Mouse (Mus musculus): ENCODE measurements around the gene Slc26a6. TPM values are rescaled to one million over a fixed set of nuclear protein-coding genes. Genes with fewer than 3 reads are reported as not detected.

The Slc26a6 gene
- polyA plus RNA-seq (2012; rRNA removed), result 22.6 and 24.0 TPM in 2 replicates

DNA sequence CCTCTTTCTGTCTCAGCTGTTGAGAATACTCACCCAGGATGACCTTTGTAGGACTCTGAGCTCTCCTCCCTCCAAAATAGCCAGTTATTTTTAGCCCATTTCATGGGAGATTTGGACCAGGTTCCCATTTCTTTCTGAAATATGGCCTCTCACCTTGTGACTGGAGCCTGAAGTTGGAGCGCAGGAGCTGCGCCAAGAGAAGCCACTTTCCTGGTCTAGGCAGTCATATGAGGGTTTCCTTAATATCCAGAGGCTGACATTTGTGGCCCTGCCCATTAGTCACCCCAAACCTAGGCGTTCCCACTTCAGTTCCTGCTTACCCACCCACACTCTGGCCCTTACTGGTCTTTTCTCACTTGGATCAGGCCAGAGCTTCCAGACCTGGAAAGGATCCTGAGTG, at the start of gene Slc26a6:
Gene Slc26a6 (plus strand): TSS at position 308 of the 400 bp plus-strand sequence.

GRCm38 (mm10) chr9:108808163-108808665, 44.9 kb upstream of the Slc26a6 start, which contains the start of gene Nckipsd:
Gene Nckipsd, plus strand, starts transcription at chr9:108808368.

GRCm38 (mm10) chr9:108825820-108826699, 27.0 kb upstream of the Slc26a6 start, which contains the start of gene Celsr3:
Gene Celsr3, plus strand, starts transcription at chr9:108826320.

DNA sequence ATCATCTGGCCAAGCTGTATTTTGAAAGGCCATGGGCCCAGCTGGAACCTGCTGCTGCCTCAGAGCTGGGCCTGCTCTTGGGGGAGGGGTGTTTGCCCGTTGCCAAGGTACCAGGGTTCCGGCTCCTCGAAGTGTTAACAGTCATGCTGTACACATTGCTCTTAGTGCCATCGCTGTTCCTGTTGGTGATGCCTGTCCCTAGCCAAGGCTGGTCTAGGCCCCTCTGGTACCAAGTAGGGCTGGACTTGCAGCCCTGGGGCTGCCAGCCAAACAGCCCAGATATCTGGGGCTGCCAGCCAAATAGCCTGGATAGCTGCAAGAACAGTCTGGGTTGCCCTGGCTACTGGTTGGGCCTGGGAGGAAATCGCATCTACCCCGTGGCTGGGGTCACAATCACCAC, 61.4 kb downstream of the Slc26a6 start, which contains the start of gene Tmem89:
Gene Tmem89 (plus strand): TSS at position 129 of the 400 bp plus-strand sequence.

DNA sequence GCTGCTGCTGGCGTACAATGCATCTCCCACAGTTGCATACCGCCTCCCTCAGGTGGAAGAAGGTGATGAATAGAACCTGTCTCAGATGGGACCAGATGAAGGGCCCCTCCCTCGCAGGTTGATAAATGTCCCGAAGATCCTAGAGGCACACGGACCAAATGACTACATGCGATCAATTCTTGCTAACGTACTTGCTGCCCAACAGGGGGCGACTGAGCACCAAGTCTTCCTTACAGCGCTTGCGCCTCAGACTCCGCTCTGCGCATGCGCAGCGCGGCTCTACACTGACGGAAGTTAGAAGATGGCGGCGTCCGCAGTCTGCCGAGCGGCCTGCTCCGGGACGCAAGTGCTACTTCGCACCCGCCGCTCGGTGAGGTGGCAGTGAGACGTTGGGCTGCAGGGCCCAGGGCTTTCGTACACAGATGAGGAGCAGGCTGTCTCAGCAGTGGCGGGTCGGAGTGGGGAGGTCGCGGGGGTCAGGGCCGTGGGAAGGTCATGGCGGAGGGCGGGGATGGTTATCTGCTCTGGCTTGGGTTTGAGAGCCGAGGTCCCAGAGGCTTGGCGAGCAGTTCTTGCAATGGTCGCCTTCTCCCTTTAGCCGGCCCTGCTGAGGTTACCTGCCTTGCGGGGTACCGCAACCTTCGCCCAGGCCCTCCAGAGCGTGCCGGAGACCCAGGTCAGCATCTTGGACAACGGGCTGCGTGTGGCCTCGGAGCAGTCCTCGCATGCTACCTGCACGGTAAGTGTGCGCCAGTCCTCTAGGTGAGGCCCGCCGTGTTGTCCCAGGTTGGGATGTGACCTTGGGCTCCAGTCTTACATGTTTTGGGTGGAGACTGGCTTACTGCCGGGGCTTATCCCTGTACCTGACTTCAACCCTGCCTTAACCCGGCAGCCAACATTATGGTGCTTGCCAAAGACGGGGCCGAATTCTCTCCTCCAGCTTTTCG, 83.6 kb downstream of the Slc26a6 start, which contains the start of gene Uqcrc1:
Gene Uqcrc1 (plus strand): TSS at position 216 of the 947 bp plus-strand sequence.

GRCm38 (mm10) chr9:108953081-108953636, 100.1 kb downstream of the Slc26a6 start, which contains the start of gene Col7a1:
Gene Col7a1, plus strand, starts transcription at chr9:108953586.

Other genes with a start within 250 kb of the Slc26a6 start
- gene Arih2, start 203.9 kb upstream of the Slc26a6 start, polyA plus RNA-seq (2012; rRNA removed), result 42.5 and 42.6 TPM in 2 replicates
- gene Slc25a20, start 191.2 kb upstream of the Slc26a6 start, polyA plus RNA-seq (2012; rRNA removed), result 22.7 and 22.8 TPM in 2 replicates
- 35.0 and 38.6 TPM in 2 replicates for gene Prkar2a, start 164.0 kb upstream of the Slc26a6 start, polyA plus RNA-seq (2012; rRNA removed)
- 376 and 384 TPM in 2 replicates for gene Ip6k2, start 69.5 kb upstream of the Slc26a6 start, polyA plus RNA-seq (2012; rRNA removed)
- 34.3 and 35.4 TPM in 2 replicates for gene Nckipsd, start 44.9 kb upstream of the Slc26a6 start, polyA plus RNA-seq (2012; rRNA removed)
- gene Celsr3, start 27.0 kb upstream of the Slc26a6 start, polyA plus RNA-seq (2012; rRNA removed), result 82.0 and 92.6 TPM in 2 replicates
- gene Tmem89, start 61.3 kb downstream of the Slc26a6 start, polyA plus RNA-seq (2012; rRNA removed), result 0.43 and 0.45 TPM in 2 replicates
- 354 and 371 TPM in 2 replicates for gene Uqcrc1, start 83.3 kb downstream of the Slc26a6 start, polyA plus RNA-seq (2012; rRNA removed)
- 4.7 and 4.9 TPM in 2 replicates for gene Col7a1, start 100.3 kb downstream of the Slc26a6 start, polyA plus RNA-seq (2012; rRNA removed)
- gene Ucn2, start 132.7 kb downstream of the Slc26a6 start, polyA plus RNA-seq (2012; rRNA removed), result 0.25 and 0.28 TPM in 2 replicates
- gene Pfkfb4, start 138.5 kb downstream of the Slc26a6 start, polyA plus RNA-seq (2012; rRNA removed), result 35.4 and 39.6 TPM in 2 replicates
- gene Shisa5, start 185.3 kb downstream of the Slc26a6 start, polyA plus RNA-seq (2012; rRNA removed), result 58.5 and 82.4 TPM in 2 replicates
- 34.6 and 40.3 TPM in 2 replicates for gene Trex1, start 206.5 kb downstream of the Slc26a6 start, polyA plus RNA-seq (2012; rRNA removed)
- gene Atrip, start 220.8 kb downstream of the Slc26a6 start, polyA plus RNA-seq (2012; rRNA removed), result 38.5 and 43.7 TPM in 2 replicates
- gene Ccdc51, start 229.2 kb downstream of the Slc26a6 start, polyA plus RNA-seq (2012; rRNA removed), result 9.2 and 10.1 TPM in 2 replicates
- gene Tma7, start 229.3 kb downstream of the Slc26a6 start, polyA plus RNA-seq (2012; rRNA removed), result 244 and 257 TPM in 2 replicates
- 39.4 and 42.9 TPM in 2 replicates for gene Plxnb1, start 242.1 kb downstream of the Slc26a6 start, polyA plus RNA-seq (2012; rRNA removed)